Mouse (Mus musculus): ENCODE measurements at regions not wholly inside any gene's neighbourhood (a gene's known extent, or its start where the extent isn't known, plus 50 kb on each side); places are given as distances from the start of the nearest gene placed in this dataset.

DNA sequence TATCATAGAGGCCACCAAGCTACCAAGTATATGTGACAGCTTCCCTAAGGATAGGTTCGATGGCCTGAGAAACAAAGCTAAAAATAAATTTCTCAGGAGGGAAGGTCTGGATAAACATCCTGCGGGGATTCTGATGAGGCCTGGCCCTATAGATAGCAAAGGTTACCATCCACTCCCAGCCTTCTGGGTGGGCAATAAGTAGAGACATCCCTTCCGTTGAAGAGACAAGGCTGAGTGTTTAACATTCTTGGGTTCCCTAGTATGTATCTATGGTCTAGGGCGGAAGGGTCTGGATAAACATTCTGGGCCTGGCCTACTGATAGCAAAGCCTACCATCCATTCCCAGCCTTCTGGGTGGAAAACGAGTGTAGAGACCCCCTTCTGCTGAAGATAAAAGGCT, 180.5 kb upstream of the Dlk1 start:
- no peak for DNase-seq (ENCODE audit: inconsistent age in 2 of 2, low spot score in 1 of 2)

DNA sequence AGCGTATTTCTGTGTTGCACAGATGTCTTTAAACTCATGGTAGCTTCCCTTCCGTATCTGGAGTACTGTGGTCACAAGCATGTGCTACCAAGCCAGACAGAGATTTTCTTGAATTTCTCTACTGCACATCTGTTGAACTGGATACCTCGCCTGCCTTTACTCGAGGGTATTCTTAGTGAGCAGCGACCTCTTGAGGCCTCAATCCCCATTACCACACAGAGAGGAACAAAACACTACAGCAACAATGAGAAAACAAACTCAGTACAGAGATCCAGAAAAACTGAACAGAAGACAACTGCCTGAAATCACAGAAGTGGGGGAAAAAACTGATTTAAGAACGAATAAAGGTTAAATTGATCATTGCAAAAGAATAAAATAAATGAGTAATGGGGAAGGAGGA, 137.8 kb upstream of the Dlk1 start:
- DNase-seq (ENCODE audit: inconsistent age in 2 of 2, low spot score in 1 of 2) = peak in 1 of 2 experiments; percentile 39

GRCm38 (mm10) chr12:109325986-109326385, 126.6 kb upstream of the Dlk1 start:
- DNase-seq (ENCODE audit: inconsistent age in 2 of 2, low spot score in 1 of 2) = no peak

DNA sequence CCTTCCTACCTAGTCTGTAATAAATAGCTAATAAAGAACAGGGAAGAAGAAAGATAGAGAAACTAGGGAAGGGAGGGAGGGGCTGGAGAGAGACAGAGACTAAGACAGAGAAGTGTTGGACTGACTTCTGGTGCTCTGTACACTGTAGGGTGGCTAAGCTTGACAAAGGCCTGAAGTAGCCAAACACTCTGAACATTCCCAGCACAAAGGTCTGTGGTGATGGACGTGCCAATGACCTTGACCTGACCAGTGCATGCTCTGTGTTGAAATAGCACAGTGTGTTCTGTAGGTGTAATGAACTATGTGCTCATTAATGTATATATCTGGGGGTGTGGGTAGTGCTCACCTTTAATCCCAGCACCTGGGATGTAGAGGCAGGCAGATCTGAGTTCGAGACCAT, 81.3 kb upstream of the Dlk1 start:
- no peak for DNase-seq (ENCODE audit: inconsistent age in 2 of 2, low spot score in 1 of 2)

GRCm38 (mm10) chr12:109385794-109386193, 66.8 kb upstream of the Dlk1 start:
- no peak for DNase-seq (ENCODE audit: inconsistent age in 2 of 2, low spot score in 1 of 2)

- peak in 1 of 2 experiments; percentile 20 for DNase-seq (ENCODE audit: inconsistent age in 2 of 2, low spot score in 1 of 2)
Observed at GRCm38 (mm10) chr12:109388791-109389190, 63.8 kb upstream of the Dlk1 start.

DNA sequence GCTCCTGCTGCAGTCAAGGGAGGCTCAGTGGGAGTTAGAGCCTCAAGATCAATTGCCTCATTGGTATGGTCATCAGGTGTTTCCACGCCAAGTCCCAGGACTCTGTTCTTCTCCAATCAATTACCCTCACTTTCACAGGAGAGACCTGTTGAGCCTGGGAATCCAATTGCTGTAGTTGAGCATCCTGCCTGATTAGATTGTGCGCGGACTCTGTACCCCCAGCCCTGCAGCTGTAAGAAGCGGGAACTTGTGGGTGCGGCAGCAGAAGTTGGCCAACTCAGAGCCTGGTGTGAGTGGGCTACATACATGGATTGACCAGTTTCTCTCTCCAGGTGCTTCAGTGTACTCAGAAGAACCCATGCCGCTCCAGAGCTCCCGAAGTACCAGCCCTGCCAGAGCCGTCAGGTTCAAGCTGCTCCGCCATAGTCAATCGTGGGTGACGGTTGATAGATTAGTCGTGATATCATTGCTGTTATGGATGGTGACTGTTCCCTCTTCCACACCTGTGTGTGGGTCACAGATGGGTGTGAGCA, 62.2 kb upstream of the Dlk1 start:
- no peak for DNase-seq (ENCODE audit: inconsistent age in 2 of 2, low spot score in 1 of 2)

DNA sequence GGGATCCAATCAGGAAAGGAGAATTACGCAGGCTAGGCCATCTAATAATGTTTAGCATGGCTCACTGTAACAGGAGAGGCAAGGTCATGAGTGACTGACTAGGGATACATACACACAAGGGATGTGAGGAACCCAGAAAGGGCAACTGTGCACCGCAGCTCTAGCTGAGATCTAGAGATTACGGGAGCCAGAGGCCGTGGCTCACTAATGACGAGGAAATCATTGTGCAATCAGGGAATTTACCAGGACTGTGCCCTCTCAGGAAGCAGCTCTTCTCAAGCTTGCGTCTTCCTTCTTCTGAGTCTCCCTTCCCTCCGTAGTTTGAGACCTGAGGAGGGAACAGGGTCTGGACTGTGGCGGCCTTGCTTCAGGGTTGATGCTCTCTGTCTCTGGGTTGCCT, 61.6 kb upstream of the Dlk1 start:
- no peak for DNase-seq (ENCODE audit: inconsistent age in 2 of 2, low spot score in 1 of 2)

GRCm38 (mm10) chr12:109393326-109393725, 59.3 kb upstream of the Dlk1 start:
- DNase-seq (ENCODE audit: inconsistent age in 2 of 2, low spot score in 1 of 2) = no peak

GRCm38 (mm10) chr12:109393795-109394194, 58.8 kb upstream of the Dlk1 start:
- peak; percentile 72 to 92 for DNase-seq (ENCODE audit: inconsistent age in 2 of 2, low spot score in 1 of 2)

DNA sequence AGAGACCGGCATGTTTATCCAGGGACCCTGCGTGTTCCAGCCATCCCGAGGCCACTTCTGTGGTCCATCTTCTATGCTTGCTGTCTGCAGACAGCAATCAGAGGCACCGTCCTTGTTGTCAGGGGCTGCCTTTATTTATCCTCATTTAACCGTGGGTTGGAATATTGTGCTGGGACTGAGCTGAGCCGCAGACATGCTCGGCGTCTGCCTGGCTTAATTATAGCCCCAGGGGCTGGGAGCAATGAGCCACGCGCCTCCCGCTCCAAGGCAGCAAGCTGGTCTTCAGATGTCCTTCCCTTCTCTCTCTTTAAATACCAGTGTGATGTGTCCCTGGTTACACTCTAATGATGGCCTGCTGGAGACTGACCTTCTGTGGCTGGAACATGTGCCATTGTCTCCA, 58.2 kb upstream of the Dlk1 start:
- peak in 1 of 2 experiments; percentile 44 for DNase-seq (ENCODE audit: inconsistent age in 2 of 2, low spot score in 1 of 2)

GRCm38 (mm10) chr12:109396614-109397013, 56.0 kb upstream of the Dlk1 start:
- no peak for DNase-seq (ENCODE audit: inconsistent age in 2 of 2, low spot score in 1 of 2)

DNA sequence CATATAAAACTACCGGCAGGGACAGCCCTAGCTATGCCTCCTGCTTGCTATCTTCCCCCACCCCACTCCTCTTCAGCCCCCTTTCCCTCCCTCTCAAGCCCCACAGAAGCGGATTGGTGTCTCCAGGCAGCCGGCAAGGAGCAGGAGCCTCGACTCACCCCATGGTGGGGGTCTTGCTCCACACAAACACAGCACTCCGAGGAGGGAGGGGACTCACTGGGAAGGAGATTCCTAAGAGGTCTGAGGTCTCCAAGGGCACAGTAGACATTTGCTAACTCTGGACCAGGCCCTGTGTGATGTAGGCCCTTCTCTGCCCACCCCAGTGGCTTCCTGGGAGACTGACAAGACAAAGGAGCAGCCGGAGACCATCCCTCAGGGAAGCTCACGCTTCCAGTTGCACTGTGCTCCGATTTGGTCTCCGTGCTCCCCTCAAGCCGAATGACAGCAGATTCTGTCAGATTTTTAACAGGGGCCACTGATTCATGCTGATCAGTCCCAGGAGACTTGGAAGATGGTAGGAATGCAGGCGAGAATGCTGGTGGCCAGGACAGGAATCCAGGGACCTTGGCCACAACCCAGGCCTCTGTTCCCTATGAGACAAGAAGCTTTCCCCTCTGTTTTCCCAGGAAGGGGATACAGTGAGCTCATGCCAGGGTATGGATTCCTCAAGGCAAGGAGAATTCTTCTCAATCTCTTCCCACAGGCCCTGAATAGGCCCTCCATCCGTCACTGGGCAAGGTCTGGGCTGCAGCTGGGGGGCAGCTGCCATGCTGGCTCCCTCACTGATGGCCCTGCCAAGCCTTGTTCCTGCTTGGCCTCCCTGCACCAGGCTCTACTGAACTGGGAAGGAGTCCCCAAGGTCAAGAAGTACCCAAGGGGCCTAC, 55.2 kb upstream of the Dlk1 start:
- DNase-seq (ENCODE audit: inconsistent age in 2 of 2, low spot score in 1 of 2) = peak in 1 of 2 experiments; percentile 51

DNA sequence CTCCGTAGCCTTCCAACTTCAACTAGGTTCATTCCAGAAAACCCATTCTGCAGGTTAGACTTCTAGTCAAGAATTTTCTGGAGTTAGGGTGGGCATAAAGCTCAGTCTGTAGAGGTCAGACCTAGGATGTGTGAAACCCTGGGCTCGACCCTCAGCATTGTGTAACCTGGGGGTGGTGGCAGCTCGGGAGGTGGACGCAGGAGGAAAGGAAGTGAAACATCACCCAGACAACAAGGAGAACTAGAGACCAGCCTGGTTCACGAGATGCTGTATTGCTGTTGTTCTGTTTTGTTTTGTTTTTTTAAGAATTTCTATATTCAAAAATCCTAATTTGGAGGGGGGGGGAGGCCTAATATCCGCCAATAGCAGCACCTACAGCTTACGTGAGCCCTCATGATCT, 54.1 kb upstream of the Dlk1 start:
- peak in 1 of 2 experiments; percentile 17 for DNase-seq (ENCODE audit: inconsistent age in 2 of 2, low spot score in 1 of 2)

DNA sequence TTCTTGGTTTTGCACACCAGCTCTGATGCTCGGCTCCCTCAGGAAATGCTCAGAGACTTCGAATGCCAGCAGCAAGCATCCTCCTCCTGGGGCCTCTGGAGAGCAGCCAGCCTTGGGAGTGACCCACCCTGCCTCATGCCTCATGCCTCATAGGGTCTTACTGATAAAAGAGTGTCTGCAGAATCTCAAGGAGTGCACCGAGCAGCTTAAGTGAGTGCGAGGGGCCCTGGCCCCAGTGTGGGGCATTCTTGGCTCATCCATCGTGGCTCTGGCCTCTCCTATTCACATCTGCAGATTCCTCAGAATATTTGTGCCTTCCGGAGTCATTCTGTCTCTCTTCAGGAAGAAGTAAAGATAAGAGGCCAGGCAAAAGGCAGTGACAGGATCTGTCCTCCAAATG, 53.7 kb upstream of the Dlk1 start:
- peak in 1 of 2 experiments; percentile 37 for DNase-seq (ENCODE audit: inconsistent age in 2 of 2, low spot score in 1 of 2)

DNA sequence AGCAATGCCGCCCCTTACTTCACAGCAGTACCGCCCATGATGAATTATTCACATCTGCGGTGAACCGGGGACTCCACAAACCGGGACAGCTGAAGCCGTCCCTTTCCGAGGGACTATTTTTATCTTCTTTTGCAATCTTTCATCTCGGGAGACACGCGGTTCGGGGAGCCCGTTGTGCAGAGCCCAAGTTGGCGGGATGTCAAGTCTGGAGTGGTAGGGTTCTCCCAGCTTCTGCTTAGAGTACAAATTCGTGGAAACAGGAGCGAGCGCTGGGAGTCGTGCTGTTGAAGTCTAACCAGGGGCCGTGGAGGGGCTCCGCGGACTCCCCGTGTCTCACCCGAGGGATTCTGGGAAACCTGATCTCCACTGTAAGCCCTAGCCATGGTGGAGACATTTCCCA, 53.0 kb upstream of the Dlk1 start:
- peak; percentile 82 to 87 for DNase-seq (ENCODE audit: inconsistent age in 2 of 2, low spot score in 1 of 2)

- peak in 1 of 2 experiments; percentile 5 for DNase-seq (ENCODE audit: inconsistent age in 2 of 2, low spot score in 1 of 2)
Observed at GRCm38 (mm10) chr12:109400041-109400440, 52.6 kb upstream of the Dlk1 start.

DNA sequence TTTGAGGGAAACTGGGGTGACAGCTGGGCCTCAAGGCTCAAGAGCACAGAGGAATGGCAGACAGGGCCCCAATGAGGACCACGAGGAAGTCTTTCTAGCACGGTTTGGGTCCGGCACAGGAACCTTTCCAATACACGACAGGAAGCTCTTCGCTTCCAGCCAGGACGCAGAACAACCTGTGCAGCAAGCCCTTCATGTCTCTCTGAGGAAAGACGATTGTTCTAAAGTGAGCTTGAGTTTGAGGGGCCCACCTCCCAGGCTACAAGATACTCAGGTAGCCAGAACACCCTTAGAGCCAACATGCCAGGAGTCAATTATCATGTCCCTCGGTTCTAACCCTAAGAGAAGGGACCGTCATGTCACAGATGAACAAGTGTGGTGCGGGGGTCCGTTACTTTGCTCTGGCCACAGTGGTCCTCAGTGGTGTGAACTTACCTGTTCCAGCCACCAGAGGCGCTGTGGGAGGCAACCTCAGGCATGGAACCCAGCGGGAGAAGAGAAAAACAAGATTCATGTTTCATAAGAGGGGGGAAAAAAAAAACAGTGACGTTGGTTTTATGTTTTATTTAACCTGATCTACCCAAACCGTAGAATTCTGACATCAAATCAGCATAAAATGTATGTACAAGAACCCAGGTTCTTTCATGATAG, 51.6 kb upstream of the Dlk1 start:
- DNase-seq (ENCODE audit: inconsistent age in 2 of 2, low spot score in 1 of 2) = peak in 1 of 2 experiments; percentile 21

DNA sequence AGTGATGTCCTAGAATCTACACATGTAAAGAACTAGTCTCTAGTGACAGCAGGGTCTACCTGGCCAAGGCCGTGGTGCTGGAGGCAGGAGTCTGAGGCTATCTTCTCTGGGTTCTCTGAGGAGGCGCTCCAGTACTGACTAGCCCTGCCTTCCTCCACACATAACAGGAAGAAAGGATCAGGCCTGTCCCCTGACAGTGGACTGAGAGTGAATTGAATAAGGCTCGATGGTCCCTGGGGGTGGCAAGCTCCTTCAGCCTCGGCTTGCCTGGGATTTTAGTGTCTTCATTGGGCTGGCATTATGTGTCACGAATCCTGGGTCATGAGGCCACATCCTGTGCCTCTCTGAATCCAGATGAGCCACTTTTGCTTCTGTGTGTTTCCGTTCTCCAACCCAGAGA, 50.9 kb upstream of the Dlk1 start:
- peak in 1 of 2 experiments; percentile 6 for DNase-seq (ENCODE audit: inconsistent age in 2 of 2, low spot score in 1 of 2)

- DNase-seq (ENCODE audit: inconsistent age in 2 of 2, low spot score in 1 of 2) = peak; percentile 39 to 68
Observed at GRCm38 (mm10) chr12:109402226-109402625, 50.4 kb upstream of the Dlk1 start.
